Mouse (Mus musculus): ENCODE data around the gene Slc13a2. TPM values are rescaled to one million over a fixed set of nuclear protein-coding genes. Genes with fewer than 3 reads are reported as not detected.

Slc13a2 gene
- total RNA-seq (2021) = not detected
- polyA plus RNA-seq (2012; rRNA removed) = 0.20 and 0.22 TPM in 2 replicates
- long read RNA-seq = 0 reads

DNA sequence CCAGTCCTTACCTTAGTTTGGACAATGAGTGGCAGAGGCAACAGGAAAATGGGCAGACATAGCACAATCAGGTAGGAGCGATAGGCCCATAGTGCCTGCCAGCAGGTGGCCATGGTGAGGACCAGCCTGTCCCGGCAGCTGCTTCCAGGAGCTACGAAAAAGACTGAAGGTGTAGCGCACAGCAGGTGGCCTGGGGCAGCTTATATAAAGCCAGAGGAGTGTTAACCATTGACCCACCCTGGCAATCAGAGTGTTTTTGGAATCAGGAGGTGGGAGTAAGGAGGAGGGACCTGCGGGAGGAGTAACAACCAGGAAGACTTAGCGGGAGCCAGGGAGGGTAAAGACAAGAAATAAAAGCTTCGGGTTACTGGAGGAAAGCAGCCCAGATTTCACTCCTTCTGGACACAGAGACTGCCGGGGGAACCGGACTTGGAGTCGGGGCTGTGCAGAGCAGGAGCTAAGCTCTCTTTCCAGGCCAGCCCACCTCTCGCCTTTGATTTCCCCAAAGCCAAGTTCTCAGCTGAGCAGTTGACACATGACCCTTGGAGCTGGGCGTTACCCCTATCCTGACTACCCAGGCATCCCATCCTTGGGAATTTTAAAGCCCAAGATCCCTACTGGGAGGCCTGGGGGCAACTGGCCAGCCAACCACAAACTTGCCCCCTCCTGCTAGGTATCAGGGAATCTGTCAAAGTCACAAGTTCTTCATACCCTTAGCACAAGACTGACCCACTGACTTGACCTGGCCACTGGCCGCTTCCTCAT lies at the start of gene Slc13a2:
Gene Slc13a2, minus strand, starts transcription at position 163 of the 765 bp plus-strand sequence.
- no peak for DNase-seq

DNA sequence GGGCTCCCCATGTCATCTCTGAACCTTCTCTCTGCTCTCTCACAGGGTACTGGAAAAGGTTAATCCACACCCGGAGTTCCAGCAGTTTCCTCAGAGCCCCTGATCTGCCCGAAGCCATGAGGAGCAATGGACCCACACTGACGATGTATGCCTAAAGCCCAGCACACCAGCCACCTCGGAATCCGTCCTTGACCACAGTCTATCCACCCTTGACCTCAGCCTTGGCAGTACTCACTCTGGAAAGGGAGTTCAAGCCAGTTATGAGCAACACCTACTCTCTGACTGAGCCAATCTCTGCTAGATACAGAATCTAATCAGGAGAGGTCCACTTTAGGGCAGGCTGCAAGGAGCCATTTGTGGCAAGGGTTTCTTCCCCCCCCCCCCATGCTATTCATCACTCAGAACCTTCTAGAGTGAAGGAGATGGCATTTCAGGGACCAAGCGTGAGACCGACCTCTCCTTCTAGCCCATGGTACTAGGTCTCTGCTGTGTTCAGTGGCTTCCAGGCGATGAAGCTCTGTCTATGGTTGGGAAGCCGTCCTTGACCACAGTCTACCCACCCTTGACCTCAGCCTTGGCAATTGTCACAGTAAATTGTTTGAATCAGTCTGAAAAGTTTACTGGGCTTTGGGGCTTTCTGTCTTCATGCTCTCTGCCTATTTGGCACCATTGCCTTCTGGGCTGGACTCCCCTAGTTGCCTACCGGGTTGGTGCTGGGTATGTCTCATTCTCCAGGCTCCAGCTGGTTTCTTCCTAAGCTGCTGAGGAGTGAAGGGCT lies 49.5 kb upstream of the Slc13a2 start:
- peak; percentile 77 for DNase-seq

DNA sequence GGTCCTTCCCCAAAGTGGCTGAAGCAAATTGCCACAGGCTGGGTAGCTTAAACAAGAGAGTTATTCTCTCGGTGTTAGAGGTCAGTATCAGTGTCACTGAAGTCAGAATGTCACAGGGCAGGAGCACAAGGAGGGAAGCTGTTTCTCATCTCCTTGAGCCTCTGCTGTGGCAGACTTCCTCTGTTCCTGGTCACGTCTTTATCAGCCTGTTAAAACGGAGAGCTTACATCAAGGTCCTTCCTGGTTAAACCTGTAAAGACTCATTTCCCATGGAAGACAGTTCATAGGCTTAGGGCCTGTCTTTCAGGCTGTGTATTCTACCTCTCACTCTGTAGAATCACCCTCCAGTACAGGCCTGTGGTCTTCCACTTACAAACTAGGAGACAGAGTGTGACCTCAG lies 45.9 kb upstream of the Slc13a2 start:
- DNase-seq = no peak

DNA sequence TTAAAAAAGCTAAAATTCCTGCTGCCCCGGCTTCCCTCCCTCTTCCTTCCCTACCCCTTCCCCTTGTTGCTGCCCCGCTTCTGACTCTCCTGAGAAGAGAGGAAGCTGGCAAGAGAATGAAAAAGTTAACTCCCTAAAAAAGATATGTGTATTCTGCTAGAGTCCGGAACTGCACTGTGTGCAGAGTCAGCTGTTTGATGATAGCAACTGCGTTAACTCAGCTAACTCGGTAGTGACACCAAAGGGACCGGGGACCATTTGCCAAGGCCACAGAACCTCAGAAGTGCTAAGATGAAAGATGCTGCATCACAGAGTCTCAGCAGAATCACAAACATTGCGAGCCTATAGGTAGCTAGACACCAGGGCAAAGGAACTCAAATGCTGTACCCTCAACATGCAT lies 45.5 kb upstream of the Slc13a2 start:
- DNase-seq = no peak

DNA sequence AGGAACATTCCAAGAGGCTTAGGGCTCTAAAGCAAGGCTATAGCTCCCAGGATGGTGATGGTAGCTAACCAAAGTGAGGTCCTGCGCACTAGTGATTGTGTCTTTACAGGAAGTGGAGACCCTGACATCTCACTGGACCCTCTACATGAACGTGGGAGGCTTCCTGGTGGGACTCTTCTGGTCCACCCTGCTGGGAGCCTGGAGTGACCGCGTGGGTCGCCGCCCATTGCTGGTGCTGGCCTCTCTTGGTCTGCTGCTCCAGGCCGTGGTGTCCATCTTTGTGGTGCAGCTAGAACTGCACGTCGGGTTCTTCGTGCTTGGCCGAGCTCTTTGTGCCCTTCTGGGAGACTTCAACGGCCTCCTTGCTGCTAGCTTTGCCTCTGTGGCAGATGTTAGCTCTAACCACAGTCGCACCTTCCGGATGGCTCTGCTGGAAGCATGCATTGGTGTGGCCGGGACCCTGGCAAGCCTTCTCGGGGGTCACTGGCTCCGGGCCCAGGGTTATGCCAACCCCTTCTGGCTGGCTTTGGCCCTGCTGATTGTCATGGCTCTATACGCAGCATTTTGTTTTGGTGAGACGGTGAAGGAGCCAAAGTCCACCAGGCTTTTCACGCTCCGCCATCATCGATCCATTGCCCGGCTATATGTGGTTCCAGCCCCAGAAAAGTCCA lies 44.4 kb upstream of the Slc13a2 start:
- DNase-seq = no peak

DNA sequence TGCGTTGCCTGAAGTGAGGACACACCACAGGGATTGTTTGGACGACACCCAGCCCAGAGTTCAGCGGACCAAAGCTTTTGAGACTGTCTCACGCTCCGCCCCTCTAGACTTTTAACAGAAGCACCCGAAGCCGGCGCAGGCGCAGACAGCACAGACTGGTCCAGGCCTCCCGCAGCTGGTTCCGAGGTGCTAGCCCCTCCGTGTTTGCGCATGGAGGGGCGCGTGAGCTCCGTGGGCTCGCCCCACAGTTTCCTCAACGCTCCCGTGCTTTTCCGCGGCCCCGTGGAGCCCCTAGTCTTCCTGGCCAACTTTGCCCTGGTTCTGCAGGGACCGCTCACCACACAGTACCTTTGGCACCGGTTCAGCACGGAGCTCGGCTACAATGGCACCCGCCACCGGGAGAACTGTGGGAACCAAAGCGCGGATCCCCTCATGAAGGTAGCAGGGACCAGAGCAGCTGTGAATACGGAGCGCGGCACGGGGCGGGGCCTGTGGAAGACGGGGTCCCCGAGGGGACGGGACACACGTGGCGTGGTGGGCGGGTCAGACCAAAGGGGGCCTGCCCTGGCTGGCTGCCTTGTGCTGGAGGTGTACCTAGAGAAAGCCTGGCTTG lies 43.7 kb upstream of the Slc13a2 start, which contains the start of gene Slc46a1:
Gene Slc46a1, plus strand, starts transcription at position 130 of the 613 bp plus-strand sequence.
- peak; percentile 93 for DNase-seq

DNA sequence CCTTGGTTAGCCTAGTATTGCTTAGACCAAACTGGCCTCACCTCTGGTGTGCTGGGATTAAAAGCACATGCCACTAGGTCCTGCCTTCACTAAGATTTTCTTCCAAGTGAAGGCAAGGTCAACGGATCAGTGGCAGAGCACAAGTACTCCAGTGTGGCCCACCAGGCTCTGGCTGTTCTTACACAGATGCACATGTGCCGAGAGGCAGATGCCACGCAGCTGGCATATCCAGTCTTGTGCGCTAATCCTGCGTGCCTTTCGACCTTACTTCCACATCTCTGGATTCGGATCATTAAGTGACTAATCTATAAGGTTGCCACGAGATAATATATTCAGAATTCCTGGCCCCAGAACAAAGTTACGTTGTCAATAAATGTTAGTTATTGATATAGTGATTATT lies 43.1 kb upstream of the Slc13a2 start:
- DNase-seq = no peak

DNA sequence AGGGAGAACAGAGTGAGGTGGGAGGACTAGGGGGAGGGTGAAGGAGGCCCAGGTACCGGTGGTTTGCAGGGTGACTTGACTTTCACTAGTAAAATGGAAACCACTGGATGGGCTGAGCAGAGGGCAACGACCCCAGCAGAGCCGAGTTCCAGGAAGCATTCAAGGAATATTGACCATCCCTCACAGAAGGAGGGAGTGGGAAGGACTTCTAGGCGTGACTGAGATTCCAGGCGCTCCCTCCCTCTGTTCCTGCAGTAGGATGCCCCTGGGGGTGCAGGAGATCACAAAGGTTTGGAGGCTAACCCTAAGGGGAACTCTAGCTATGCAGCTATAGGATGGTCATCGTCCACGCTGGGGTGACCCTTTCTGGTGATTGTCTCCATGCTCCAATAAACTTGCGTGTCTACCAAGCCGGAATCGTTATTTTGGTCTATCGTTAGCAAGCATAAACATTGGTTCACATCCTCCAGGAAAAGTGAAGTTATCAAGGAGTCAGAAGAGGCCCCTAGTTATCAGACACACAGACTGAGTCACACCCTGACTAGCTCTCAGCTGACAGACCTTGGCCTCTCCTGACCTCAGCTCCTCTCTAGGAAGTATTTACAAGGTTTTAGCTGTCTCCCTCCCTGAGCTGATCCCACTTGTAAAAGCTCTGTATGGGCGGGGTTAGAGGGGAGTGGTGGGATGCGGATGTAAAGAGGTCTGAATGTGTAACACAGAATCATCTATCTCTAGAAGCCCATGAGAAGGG lies 41.4 kb upstream of the Slc13a2 start:
- DNase-seq = peak; percentile 72

DNA sequence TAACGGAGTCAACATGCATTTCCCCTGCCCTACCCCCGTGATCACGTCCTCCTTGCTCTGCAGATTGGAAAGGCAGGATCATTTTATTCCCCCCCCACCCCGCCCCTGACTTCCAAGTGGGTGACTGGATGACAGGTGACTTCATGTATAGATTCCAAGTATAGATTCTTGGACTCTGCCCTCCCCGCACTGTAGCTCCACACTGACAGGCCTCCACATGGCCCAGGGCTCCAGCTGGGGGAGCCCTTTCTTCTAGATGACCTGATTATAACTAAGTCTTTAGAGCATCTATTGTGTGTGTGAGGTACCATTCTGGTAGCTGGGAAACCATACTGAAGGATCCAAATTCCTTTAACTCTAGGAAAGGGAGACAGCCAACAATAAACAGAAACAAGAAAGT lies 40.7 kb upstream of the Slc13a2 start:
- DNase-seq = no peak

DNA sequence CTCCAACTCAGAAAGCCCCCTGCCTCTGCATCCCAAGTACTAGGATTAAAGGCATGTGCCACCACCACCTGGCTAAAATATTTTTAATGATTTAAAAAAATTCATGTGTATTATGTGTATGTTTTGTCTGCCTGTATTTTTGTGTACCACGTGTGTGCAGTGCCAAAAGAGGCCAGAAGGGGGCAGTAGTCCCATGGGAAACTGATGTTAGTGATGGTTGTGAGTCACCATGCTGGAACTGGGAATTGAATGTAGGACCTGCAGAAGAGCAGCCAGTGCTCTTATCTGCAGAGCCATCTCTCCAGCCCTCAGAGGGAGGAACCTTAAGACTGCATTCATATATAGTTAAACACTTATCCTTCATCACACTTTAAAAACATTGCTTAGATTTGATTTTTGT lies 39.9 kb upstream of the Slc13a2 start:
- no peak for DNase-seq

DNA sequence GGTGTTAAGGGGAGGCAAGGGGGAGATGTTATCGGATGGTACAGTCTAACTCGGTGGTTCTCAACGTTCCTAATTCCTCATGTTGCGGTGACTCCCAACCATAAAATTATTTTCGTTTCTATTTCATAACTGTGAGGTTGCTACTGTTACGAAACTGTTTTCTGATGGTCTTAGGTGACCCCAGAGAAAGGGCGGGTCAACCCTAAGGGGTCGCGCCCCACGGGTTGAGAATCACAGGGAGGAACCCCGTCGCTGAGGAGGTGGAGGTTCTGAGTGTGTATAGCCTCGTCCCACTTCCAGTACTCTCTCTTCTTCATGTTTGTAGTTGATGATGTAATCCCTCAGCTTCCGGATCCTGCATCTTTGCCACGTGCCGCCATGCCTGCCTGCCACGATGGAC lies 36.7 kb upstream of the Slc13a2 start:
- no peak for DNase-seq

DNA sequence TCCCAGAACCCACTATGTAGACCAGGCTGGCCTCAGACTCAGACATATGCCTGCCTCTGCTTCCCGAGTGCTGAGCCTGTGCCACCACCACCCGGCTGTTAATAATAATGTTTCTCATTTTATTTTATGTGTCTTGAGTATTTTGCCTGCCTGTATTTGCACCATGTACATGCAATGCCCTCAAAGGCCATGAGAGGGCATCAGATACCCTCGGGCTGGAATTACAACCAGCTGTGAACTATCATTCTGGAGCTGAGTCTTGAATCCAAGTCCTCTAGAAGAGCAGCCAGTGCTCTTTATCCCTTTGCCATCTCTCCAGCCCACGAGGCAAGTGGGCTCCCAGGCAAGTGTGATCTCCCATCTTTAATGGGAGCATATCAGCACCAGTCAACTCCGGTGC lies 33.3 kb upstream of the Slc13a2 start:
- peak; percentile 65 for DNase-seq

DNA sequence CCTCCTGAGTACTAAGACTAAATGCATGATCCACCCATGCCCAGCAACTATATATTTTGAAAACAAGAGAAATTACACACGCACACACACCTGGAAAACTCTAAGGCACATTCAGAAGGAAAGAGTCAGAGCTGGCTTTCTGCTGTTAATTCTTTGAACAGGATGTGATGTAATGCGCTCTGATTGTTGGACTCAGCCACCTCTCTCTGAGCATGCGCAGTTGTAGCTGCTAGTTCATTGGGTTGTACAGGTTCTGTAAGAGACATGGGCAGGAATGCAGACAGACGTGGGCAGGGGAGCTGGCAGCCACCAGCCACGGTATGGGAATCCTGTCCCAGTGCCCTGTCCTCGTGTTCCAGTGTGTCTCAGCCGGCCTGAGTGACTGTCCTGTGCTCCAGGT lies 32.3 kb upstream of the Slc13a2 start:
- no peak for DNase-seq

DNA sequence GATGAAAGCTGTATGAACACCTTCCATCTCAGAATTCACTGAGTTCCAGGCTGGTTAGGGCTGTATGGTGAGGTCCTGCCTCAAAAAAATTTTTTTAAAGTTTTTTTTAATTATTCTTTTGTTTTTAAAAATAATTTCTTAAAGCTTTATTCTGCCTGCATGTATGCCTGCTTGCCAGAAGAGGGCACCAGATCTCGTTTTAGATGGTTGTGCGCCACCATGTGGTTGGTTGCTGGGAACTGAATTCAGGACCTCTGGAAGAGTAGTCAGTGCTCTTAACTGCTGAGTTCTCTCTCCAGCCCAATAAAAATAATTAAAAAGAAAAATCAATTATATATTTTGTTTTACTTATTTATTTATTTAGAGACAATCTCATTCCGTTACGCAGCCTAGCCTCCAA lies 31.7 kb upstream of the Slc13a2 start:
- DNase-seq = peak; percentile 58

DNA sequence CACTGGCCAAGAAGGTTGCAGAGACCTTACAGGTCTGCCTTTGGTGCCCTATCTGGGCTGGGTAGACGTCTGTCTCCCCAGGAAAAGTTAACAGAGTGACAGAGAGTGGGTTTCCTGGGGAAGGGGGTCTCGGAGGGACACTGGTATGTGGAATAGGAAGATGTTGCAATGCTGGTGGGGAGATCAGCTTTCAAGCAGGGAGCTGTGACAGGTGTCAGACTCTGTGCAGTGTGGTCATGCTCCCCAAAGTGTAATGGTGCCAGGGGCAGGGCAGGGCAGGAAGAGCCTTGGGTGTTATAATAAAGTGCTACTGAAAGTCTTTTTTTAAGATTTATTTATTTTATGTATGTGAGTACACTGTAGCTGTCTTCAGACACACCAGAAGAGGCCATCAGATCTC lies 28.3 kb upstream of the Slc13a2 start:
- no peak for DNase-seq

DNA sequence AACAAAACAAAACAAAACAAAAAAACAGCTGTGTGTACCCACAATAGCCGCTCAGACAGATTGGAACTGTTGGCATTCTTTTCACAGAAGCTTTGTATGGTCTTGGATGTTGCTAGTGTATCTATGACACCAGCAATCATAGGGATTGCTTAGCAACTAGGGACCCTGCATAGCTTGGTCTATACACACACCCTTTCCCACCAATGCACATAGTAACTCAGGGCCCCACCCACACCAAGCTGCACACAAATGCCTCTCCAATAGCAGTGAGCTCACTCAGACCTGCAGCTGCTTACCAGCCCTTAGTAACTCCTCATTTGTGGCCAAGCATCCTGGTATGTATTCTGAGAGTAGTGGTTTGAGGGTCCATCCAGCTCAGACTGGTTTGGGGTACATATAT lies 26.2 kb upstream of the Slc13a2 start:
- no peak for DNase-seq

DNA sequence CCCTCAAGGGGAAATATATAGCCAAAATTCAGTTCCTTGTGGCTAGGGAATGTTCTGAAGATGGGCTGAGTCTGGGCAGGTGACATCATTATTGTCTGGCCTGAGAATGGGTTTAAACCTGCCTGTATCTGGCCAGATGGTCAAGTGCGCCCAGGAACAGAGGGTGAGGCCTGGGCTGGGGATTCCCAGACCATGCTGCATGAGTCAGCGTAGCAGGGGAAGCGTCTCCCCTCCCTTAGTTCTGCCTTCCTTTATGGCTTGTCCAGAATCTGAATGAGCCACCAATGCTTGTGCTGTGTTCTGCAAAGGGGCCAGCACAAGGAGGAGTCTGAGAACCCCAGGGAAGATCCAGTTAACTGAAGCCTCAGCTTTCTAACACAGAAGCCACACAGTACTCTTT lies 25.2 kb upstream of the Slc13a2 start:
- DNase-seq = no peak

DNA sequence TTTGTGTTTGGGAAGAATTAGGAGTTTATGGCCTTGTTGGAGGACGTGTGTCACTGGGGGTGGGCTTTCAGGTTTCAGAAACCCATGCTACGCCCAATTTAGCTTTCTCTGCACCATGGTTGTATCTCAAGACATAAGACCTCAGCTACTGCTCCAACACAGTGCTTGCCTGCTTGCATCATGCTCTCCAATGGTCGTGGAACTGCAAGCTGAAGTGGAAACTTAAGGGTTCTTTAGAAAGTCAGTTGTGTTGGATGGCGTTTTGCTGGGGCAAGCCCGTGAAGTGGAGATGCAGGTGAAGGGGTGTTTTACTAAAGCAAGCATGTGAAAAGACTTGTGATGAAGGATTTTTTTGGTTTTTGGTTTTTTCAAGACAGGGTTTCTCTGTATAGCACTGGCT lies 21.1 kb upstream of the Slc13a2 start:
- DNase-seq = no peak

DNA sequence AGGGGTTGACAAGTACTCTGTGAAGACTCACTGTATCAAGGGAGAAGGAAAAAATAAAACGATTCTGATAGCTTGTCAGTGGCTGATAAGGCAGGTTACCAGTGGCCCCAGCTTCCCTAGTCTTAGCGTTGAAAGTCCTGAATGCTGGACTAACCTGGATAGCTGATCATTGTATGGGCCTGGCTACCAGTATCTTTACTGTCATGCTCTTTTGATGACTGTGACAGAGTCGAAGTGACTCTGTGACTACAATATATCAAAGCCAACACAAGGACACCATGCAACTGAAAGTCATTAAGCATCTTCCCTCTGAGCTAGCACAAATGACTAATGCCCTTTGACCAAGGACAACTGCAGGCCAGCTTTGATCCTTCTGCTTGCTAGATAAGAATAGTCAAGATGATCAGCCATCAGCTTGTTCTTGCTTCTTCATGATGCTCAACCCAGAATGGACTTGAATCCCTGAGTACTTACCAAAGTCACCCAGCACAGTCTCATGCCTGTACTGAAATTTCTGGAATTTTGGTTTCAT lies 16.4 kb upstream of the Slc13a2 start:
- DNase-seq = peak; percentile 80

DNA sequence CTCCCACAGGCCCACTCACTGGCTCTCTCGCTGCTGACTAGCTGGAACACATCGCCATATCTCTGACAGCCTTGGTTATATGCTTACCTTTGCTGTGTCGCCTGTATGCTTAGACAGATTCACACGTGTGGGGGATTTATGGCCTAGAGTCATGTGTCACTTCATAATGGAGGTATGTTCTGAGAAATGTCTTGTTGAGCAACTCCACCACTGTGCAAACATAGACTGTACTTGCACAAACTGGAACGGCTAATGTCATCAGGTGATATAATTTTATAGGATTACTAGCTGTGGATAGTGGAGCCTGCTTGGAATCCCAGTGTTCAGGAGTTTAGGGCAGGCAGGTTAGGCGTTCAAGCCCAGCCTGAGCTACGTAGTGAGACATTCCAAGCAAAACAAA lies 15.2 kb upstream of the Slc13a2 start:
- no peak for DNase-seq

DNA sequence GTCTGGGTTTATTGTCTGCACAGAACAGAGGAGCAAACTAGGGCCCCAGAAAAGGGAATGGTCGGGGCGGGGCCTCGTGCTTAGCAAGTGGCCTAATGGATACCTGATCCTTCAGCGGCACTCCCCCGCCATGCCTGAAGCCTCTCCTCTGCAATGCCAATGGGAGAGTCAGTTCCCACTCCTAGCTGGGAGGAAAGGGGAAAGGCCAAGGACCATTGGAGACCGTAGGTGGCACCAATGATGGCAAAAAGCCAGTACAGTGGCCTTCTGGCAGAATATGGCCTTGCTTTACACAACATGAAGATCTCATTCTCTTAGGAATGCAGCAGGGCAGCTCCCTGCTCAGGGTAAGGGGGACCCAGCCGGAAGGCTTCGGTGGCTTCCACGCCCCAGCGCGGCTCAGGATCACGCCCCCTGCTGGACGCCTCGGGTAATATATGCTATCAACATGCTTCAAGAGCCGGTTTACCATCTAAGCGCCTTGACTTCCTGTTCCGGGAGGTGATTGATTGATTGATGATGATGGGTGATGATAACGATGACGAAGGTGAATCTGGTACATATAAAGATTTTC lies 13.8 kb upstream of the Slc13a2 start:
- DNase-seq = peak; percentile 88
